Mouse (Mus musculus) cerebellum, postnatal 36 days (tissue): Measurements from ENCODE around the gene Ttn.

Experiments used
- DNase-seq, 2 experiments: peaks; one replicate each; pipeline ENCODE4 v3.0.0; 2021 to 2022; ENCODE audit warnings: mixed read lengths in 2 of 2

Ttn gene

DNA sequence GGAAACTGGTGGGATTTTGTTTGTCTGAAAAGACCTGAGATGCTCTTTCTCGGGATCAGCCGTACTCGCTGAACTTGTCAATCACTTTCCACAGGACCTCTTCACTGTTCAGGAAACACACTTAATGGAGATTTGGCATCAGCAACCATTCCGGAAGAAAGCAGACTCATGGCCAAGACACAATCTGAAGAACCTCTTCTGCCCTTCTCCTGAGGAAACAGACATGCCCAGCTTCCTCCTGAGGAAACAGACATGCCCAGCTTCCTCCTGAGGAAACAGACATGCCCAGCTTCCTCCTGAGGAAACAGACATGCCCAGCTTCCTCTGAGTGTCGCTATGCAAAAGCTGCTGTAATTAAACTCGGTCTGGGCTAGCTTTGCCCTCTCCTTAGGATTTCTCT lies 287.1 kb downstream of the Ttn start:
- no peak for DNase-seq

DNA sequence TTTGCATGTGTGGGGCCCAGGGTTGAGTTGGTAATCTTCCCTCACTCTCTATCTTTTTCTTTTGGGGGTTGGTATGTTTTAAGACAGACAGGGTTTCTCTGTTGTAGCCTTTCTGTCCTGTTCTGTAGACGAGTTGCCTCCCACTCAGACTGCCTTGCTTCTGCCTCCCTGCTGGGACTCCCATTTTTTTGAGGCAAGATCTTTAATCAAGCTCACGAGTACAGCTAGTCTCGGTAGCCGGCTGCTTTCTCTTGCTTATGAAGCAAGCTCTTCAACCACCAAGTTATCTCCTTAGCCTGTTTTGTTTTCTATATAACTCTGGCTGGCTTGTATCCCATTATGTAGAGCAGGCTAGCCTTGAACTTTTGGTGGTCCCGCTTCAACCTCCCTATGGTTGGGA lies 288.6 kb downstream of the Ttn start:
- DNase-seq = no peak

DNA sequence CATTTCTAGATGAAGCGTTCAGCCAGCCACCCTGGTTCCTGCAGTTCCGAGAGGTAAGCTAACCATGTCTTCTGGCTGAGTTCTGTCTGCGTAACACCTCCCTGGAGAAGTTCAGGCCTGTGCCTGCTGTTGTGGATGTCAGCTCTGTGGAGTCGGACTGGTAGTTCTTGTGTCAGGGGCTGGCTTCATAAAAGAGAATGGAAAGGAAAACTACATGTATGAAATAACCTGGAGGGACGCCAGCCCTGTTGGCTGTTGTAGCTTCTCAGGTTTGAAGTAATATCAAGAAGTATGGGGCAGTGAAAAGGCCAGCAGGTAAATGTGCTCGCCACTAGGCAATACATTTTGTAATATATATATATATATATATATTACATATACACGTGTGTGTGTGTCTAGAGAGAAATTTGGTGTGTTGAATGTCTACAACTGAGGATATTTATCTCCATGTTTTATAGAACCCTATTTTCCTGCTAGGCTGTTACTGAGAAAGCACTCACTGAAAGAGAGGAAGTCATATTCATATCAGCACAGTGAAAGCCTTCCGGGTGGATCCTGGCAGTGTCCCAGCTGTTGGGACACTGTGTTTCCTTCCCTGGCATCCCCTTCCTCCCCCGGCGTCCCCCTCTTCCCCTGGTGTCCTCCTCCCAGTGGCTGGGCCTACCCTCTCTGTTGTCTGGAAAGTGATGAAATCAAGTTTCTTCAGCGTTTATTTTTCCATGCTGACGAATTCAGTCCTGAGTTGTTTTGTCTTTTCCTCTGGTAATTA lies 291.7 kb downstream of the Ttn start:
- peak in 1 of 2 experiments; percentile 14 for DNase-seq

DNA sequence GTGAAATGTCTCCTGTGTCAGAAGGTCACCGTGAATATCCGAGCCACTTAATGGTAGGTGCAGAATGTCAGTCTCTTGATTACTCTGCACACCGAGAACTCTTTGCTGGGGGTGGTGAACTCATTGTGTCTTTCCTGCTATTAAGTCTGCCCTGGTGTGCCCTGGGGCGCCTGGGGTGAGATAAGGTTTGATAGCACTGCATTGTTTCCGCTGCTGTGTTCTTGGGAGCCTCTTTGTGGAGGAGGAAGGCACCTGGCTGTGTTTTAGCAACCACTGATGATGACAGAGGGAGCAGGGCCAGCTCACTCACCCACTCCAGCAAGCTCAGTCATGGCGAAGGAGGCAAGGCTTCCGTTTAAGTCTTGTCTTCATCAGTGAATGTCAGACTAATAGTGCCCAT lies 294.2 kb downstream of the Ttn start:
- DNase-seq = no peak

DNA sequence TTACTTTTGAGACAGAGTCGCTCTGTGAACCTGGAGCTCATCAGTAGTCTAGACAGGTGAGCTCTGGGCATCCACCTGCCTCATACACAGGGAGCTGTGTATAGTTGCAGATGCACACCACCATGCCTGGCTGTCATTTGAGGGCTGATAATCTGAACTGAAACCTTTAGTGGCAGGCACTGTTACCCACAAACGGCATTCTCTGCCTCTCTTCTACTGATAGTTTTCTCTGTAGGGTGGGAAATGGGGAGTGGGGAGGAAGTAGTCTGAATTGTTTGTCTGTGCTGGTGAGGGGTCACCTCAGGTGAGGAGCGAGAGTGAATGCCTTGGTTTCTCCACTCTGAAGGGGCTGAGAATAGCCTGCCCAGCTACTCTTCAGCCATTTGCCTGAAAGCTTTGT lies 294.7 kb downstream of the Ttn start:
- DNase-seq = no peak

DNA sequence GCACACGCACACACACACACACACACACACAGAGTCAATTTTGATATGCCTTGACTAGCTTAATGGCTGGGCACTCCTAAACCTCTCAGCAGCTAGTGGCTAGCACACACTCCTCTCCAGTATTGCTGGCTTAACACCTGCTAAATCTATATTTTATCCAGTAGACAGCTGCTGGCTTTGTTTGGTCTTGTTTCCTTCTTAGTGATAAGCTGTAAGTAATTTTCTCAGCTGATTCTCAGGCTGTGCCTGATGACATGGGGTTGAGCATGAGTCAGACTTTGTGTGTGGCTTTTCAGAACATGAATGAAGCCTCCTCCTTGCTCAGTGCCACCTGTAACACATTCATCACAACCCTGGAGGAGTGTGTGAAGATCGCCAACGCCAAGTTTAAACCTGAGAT lies 295.4 kb downstream of the Ttn start:
- DNase-seq = no peak

DNA sequence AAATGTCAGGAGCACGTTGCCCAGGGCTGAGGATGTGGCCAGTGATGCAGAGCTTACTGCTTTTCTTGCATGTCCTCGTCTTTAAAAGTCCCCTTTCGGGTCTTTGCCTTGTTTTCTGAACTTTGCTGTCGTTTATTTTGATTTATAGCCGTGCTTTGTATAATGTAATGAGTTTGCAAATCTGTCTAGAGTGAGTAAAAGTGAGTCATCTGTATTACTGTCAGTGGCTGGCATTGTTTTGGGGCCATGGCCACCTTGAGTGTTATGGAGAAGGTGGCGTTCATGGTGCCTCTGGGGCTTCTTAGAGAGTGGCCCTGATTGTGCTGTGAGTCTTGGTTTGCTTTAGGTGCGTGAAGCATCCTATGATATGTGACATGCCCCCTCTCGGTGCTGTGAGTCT lies 300.0 kb downstream of the Ttn start:
- DNase-seq = no peak

DNA sequence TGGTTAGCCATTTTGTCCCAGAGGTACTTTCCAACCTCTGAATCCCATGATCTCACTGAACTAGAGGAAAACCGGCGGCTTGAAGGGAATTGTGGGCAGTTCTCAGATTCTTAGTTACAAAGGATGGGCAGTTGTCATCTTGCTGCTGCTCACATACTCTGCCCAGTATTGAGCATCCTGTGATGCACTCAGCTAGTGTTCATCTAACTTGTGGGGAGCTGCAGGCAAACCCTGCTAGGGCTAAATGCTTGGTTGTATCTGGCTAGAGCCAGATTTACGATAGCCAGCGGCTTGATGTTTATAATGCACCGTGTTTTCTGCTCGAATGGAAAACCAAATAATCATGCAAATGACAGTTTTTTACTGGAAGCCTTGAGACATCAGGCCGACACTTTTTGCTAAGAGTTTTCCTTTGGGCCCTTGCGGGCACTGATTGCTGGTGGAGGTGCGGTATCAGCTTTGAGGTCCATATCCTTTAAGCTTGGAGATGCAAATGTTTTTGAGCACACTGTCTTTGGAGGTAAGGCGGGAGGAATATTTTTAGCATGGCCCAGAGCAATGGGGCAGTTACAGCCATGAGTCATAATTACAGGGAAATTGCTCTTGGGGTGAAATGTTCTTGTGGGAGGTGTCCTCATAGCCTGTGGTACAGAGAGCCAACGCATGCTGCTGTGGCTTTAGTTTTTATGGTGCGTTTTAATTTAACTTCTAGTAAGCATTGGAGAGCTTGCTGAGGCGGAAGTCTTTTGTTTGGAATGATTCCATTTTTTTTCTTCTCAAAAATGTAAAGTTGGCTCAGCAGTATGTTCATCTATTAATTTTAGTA lies 305.7 kb downstream of the Ttn start:
- no peak for DNase-seq

DNA sequence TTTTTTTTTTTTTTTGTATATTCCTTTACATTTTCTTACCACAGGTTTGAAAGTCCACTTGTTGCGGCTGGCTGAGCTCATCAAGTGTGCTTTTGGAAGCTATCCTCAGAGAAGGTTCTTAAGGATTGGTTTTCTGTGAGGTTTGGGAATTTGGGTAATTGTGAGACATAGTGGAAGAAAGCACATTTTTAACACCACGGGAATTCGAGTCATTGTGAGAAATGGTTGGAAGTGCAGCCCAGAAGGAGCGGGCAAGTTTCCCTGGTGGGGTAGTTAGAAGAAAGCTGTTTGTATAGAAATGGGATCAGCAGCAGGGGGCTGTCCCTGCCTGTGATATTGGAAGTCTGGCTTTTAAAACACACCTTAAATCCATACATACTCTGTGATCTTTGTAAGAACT lies 306.4 kb downstream of the Ttn start:
- DNase-seq = no peak

DNA sequence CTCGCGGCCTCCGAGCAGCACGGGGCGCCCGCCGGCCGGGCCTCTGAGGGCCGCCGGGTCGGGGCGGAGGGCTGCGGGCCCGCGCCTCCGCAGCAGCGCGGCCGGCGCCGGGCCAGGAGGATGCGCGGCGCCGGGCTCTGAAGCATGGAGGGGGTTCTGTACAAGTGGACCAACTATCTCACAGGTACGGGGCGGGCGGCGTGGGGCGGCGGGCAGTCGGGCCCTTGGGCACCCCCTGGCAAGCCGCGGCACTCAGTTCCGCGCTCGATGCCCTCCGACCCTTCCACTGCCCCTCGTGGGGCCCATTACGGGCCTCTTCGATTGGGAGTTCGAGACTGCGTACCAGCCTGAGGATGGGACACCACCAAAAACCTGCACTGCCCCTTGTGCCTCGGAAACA lies 306.9 kb downstream of the Ttn start:
- DNase-seq = peak in 1 of 2 experiments; percentile 19

DNA sequence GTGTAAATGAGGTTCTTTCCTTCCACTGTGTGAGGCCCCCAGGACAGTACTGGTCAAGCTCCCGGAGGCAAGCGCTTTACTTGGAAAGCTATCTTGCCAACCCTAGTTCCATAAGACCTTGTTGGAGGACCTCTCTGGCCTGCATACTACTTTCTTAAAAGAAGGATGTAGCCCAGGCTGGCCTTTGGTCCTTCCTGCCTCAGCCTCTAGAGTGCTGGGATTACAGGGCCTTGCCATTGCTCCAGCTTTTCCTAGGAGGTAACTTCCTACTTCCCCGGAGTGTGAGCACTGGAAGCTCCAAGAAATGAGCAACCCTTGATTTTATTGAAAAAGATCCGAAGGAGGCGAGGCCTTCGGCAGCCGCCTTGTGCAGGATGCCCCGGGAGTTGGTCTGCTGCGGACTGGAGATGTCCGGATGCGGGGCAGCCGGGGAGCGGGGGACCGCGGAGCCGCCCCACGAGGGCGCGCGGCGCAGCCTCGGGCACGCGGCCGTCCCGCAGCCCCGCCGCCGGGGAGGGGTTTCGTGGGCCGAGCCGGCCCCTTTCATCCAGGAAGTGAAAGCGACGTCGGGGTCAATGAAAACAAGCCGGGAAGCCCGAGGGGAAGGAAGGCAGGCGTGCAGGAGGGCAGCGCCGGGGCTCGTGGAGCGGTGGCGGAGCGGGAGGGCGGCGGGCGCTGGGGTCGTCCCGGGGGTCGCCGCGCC lies 307.5 kb downstream of the Ttn start, which contains the start of gene Plekha3:
Plekha3 (plus strand) TSS at position 557 of the 703 bp plus-strand sequence.
- DNase-seq = peak; percentile 79 to 85

DNA sequence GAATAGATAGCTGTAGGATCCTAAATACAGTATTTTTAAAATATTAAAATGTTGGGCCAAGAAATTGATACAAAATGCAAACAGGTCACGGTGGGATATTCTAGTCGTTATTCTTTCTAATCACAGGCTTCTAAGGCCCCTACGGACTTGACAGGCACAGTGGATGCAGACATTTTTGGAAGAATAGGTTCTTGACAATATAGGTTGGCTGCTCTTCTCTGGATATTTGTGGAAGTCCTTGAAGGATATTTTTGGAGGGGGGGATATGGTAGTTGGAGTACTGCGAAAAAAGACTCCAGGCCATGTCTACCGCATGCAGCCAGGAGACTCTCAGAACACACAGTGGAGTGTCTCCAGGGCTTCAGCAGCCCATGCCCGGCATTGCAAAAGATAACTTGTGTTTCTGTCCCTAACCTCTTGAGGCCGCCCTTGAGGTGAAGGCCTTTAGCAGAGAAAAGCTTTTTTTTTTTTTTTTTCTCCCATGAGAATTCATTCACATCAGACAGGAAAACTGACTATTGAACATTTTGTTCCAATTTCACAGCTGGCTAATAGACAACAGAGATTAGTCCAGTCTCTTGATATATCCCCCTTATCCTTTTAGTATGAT lies 308.8 kb downstream of the Ttn start:
- DNase-seq = peak; percentile 17 to 26

DNA sequence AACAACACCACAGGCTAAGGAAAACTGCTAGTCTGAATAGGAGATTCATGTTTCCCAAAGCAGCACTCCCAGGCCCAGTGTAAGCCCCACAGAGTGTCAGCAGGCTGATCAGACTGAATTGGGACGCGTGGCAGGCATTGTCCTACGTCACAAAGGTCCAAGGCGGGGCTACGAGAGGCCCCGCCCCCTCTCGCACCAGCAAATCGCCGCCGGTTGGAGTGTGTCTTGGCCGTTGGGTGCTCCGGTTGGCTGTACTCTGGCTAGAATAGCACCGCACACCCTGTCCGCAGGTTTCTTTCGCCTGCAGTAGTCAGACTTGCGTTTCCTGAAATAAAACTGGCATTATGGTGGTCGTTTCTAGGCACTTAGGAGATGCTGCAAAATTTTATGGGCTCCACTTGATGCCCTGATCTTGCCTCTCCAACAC lies 309.4 kb downstream of the Ttn start, which contains the start of gene Fkbp7:
Fkbp7 (minus strand) TSS at position 151 of the 427 bp plus-strand sequence.
- DNase-seq = peak; percentile 92 to 93

DNA sequence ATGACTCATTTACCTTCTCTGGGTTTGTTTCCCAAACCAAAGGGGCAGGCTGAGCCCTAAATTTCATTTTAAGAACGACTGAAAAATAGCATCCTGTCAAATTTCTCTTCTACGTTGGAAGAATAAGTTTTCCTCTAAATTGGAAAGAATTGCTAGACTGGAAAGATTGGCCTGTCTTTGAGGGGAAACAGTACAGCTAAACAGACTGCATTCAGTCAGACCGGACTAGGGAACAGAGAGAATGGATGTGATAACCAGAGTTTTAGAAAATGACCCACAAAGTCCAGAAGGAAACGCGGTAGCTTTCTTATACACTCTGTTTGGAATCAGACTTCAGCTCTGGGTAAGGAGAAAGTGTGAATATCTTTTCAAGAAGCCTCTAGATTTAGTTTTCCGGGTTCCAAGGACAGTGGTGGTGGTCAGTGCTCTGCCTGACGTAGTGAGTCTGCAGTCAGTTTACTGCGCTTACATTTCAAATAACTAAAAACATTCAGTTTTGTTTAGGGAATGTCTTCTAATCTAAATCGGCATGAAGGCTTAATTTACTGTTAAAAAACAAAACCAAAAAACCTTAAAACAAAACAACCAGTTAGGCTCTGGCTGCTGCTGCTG lies 310.1 kb downstream of the Ttn start:
- no peak for DNase-seq

DNA sequence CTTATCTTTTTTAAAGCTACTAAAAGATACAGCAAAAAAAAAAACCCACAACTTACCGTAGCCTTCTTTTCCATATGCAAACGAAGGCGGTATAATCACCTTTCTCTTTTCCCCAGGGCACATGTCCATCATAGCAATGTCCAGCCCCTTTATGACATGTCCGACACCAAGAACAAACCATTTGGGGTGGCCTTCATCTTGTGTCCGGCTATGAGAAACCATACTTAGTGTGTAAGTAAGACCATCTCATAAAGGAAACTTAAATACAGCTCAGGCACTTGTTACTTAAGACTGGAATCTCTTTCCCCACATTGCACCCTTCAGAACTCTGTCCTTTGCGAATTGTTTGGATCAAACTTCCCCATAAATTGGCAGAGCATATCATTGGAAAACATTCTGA lies 310.7 kb downstream of the Ttn start:
- DNase-seq = no peak

DNA sequence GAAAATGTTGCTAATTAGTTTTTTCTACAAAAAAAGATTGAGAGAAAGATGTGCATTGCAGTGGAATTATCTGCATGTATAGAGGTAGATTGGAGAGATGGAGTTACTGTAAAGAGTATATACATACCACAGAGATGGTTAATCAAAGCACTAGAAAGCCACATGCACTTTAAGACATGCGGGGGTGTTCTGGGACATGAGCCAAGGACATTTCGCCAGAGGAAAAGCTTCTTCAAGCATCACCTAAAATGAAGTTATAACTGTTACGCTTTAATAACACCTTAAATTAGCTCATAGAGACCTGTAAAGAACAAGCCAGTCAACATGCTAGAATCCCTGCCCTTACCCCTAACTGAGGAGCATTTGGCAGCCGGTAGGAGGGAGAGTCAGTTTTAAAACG lies 315.1 kb downstream of the Ttn start:
- DNase-seq = no peak

DNA sequence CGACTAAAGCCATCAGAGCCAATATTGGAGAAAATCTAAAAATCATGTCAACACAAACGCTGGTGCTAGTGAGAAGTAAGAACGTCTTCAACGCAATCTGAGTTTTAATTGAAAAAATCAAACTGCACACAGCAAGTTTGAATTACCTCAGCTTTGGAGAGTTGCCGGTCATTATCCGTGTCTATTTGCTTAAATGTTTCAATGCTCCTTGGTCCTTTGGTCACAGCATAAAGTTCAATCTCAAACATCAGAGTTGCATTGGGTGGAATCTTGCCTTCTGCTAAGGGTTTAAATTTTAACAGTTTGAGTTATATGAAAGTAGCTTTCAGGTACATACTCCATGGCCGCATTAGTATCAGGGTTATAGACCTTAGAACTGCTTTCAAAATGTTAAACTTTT lies 316.8 kb downstream of the Ttn start:
- no peak for DNase-seq

DNA sequence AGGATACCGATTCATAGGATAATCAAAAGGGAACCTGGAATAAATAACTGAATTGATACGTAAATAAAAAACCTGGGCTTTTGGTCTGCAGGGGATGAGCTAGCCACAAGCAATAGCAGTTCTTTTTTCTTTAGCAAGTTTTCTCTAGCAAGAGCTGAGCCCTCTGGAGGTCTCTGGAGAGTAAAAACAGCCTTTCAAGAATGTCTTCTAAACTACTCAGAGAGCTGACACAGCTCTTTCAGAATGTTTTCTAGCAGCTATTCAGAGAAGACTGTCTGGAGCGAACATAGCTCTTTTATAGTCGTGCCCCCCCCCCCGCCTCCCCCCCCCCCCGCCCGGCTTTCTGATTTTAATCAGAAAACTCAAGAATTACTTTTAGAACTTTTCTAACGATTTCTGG lies 322.9 kb downstream of the Ttn start:
- DNase-seq = no peak

DNA sequence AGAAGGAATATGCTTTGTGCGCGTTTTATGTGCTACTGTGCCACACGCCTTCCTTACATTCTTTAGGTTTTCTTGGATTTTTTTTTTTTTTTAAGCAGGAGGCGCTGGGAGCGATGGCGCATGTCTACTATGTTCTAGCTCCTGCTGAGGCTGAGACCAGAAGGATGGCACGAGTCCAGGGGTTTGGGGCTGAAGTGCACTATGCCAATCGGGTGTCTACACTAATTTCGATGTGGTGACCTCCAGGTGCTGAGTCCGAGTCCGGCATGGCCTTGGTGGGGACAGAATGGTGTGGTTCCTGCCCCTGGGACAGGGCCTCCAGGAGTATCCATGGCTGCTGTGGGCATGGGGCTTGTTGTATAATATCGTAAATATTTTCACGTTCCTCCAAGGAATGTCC lies 323.8 kb downstream of the Ttn start:
- DNase-seq = no peak

DNA sequence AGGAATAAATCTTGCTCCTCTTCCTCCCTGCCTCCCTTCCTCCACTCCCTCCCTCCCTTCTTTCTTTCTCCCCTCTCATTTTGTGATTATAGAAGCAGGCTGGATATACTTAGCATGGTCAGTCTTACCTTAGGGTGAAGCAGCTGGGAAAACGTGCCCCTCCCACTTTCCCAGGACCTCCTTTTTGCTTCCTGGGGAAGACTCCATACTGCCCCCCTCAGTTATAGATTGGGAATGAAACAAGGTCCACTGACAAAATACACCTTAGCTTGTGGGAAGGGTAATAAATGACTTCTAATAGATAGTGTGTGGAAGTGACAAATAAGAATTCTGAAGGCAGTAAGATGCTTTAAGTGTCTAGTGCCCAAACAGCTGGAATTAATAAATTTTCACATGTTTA lies 326.4 kb downstream of the Ttn start:
- no peak for DNase-seq

DNA sequence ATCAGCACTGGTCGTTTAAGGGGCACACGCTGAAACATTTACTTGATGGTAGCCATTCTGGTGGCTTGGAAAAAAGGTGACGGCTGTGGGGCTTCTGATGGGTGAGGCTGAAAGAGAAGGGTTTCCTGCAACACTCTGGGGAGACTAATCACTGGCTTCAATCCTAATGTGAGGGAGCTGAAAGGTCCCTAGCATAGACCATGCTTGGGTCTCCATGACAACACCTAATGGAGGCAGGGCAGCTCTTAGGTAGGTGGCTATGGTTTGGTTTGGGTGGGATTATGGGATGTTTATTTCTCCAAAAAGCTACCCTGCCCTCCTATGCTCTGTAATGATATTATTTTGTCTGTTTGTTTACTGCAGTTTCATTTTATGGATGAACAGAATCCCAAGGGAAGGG lies 326.9 kb downstream of the Ttn start:
- DNase-seq = no peak

DNA sequence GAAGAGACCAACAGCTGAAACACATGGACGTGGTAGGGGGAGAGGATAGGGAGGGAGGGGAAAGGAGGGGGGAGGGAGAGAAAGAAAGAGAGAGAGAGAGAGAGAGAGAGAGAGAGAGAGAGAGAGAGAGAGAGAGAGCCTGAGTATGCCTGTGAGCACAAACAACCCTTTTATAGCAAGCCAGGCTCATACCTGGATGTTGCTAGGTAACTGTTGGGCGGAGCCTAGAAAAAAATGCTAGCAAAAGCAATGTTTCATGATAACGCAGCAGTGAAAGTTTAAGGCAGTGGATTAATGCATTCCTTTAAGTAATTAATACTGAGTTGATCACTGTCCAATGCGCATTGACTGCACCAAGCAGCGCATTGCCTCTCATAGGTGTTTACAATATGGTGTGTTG lies 327.7 kb downstream of the Ttn start:
- DNase-seq = no peak
